31 mouse cellular contexts compared by ENCODE assay signal in the genomic region with DNA sequence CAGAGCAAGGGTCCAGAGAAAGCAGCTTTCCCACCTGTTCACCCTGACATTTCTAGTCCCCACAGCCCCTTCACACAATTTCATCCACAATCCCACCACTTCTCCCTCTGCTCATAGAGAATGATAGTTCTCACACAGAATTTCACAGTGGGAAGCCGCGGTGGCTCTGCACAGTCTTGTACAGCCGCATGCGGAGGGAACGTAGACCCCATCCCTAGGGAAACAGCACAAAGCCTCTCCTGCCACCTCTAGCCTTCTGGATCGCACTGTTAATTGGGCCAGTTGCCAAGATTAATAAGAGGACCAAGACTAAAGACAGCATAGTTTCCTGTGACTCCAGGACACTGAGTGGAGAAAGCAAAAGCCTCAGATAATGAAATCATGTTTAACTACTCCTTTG. TPM values are rescaled to one million over a fixed set of nuclear protein-coding genes. Genes with fewer than 3 reads are reported as not detected.
DNase-seq lines count a peak whose midpoint lies in the region; ATAC-seq lines count a peak whose summit lies in the region.
"Had no signal": no experiment of that assay in that cellular context is flagged by ENCODE, and none has a peak within 500 bp of the region (broad histone marks: within the 10 kb centered on the region; RNA-seq: fewer than 3 reads in every experiment).

No protein-coding gene starts in this region.

- no peak overlapping the region for H3K4me3 ChIP-seq in embryonic facial prominence, embryonic 14.5 days (ENCODE audit: low read depth, low read length)
- no peak overlapping the region for H3K4me3 ChIP-seq in embryonic facial prominence, embryonic 10.5 days
- no peak overlapping the region for H3K4me3 ChIP-seq in hindbrain, embryonic 16.5 days (ENCODE audit: low read length)
- H3K4me3 ChIP-seq in hindbrain, embryonic 12.5 days: no peak overlapping the region
- no peak overlapping the region for H3K4me3 ChIP-seq in midbrain, embryonic 14.5 days (replicated peaks; ENCODE audit: low read depth, low read length)
- no peak overlapping the region for H3K4me3 ChIP-seq in midbrain, embryonic 16.5 days (ENCODE audit: low read depth, low read length)
- H3K4me3 ChIP-seq in neural tube, embryonic 15.5 days (replicated peaks): no peak overlapping the region
- H3K4me3 ChIP-seq: heart, embryonic 10.5 days; heart, embryonic 15.5 days; intestine, embryonic 15.5 days; myocyte had no signal

- no peak for ATAC-seq in embryonic facial prominence, embryonic 14.5 days (ENCODE audit: low read depth)
- peak; percentile 58; the same call in 1 of the 2 replicates for ATAC-seq in hindbrain, embryonic 16.5 days
- no peak for ATAC-seq in hindbrain, embryonic 12.5 days (ENCODE audit: low FRiP score)
- no peak for ATAC-seq in midbrain, embryonic 14.5 days (ENCODE audit: low FRiP score, low TSS enrichment)
- ATAC-seq in midbrain, embryonic 16.5 days: no peak
- ATAC-seq in neural tube, embryonic 15.5 days (ENCODE audit: low FRiP score): no peak
- no peak for ATAC-seq in granulocyte monocyte progenitor cell, adult 5-6 weeks (replicated peaks; ENCODE audit: poor library complexity, severe bottlenecking)
- ATAC-seq: intestine, embryonic 15.5 days had no signal

- H3K27me3 ChIP-seq in embryonic facial prominence, embryonic 14.5 days (replicated peaks; ENCODE audit: control insufficient read depth, insufficient read depth, low read length): no peaks in the 10 kb centered on the region
- no peaks in the 10 kb centered on the region for H3K27me3 ChIP-seq in embryonic facial prominence, embryonic 10.5 days (replicated peaks; ENCODE audit: low read depth, poor library complexity, severe bottlenecking)
- H3K27me3 ChIP-seq in hindbrain, embryonic 16.5 days (replicated peaks; ENCODE audit: control insufficient read depth, insufficient read depth, low read length): no peaks in the 10 kb centered on the region
- no peaks in the 10 kb centered on the region for H3K27me3 ChIP-seq in hindbrain, embryonic 12.5 days
- H3K27me3 ChIP-seq in midbrain, embryonic 14.5 days (ENCODE audit: control insufficient read depth, insufficient read depth, low read length): no peaks in the 10 kb centered on the region
- H3K27me3 ChIP-seq in midbrain, embryonic 16.5 days (ENCODE audit: control insufficient read depth, insufficient read depth, low read depth, low read length): no peaks in the 10 kb centered on the region
- H3K27me3 ChIP-seq in neural tube, embryonic 15.5 days (replicated peaks): no peaks in the 10 kb centered on the region
- H3K27me3 ChIP-seq: CH12.LX; heart, embryonic 15.5 days; intestine, embryonic 15.5 days had no signal

- H3K9me3 ChIP-seq in embryonic facial prominence, embryonic 14.5 days (ENCODE audit: control insufficient read depth, low read length): no peaks in the 10 kb centered on the region
- H3K9me3 ChIP-seq in embryonic facial prominence, embryonic 10.5 days: no peaks in the 10 kb centered on the region
- no peaks in the 10 kb centered on the region for H3K9me3 ChIP-seq in hindbrain, embryonic 16.5 days (ENCODE audit: control insufficient read depth, low read length)
- H3K9me3 ChIP-seq in hindbrain, embryonic 12.5 days (replicated peaks): no peaks in the 10 kb centered on the region
- no peaks in the 10 kb centered on the region for H3K9me3 ChIP-seq in midbrain, embryonic 14.5 days (ENCODE audit: control insufficient read depth, low read length)
- no peaks in the 10 kb centered on the region for H3K9me3 ChIP-seq in midbrain, embryonic 16.5 days (replicated peaks; ENCODE audit: control insufficient read depth, low read length, poor library complexity, severe bottlenecking)
- no peaks in the 10 kb centered on the region for H3K9me3 ChIP-seq in neural tube, embryonic 15.5 days (replicated peaks)
- H3K9me3 ChIP-seq: heart, embryonic 10.5 days; heart, embryonic 15.5 days; intestine, embryonic 15.5 days had no signal

- H3K27ac ChIP-seq in embryonic facial prominence, embryonic 14.5 days (replicated peaks; ENCODE audit: low read depth, low read length): no peak overlapping the region
- H3K27ac ChIP-seq in embryonic facial prominence, embryonic 10.5 days (replicated peaks): no peak overlapping the region
- H3K27ac ChIP-seq in hindbrain, embryonic 16.5 days (ENCODE audit: low read depth, low read length): no peak overlapping the region
- H3K27ac ChIP-seq in hindbrain, embryonic 12.5 days: no peak overlapping the region
- H3K27ac ChIP-seq in midbrain, embryonic 14.5 days (replicated peaks; ENCODE audit: low read depth, low read length): no peak overlapping the region
- no peak overlapping the region for H3K27ac ChIP-seq in midbrain, embryonic 16.5 days (ENCODE audit: low read length)
- 0 out of 2 replicates have a peak overlapping the region, but pooled peaks have one; percentile 28 for H3K27ac ChIP-seq in neural tube, embryonic 15.5 days (replicated peaks)
- H3K27ac ChIP-seq: heart, embryonic 10.5 days; heart, embryonic 15.5 days; intestine, embryonic 15.5 days; liver, embryonic 14.5 days; stomach, postnatal 0 days had no signal

- DNase-seq in embryonic facial prominence, embryonic 14.5 days (ENCODE audit: low spot score): peak; percentile 32
- no peak for DNase-seq in embryonic facial prominence, embryonic 10.5 days (ENCODE audit: low spot score)
- peak; percentile 56 for DNase-seq in midbrain, embryonic 14.5 days
- DNase-seq: adrenal gland, adult 8-10 months; cerebellum, adult 8-10 months; cerebellum, postnatal 25 days; gastrocnemius, postnatal 14 days; heart, adult 11 months; kidney, adult 8-10 months; kidney, postnatal 10 days; layer of hippocampus, adult 9-11 months; liver; lung, embryonic 14.5 days; lung, postnatal 14 days; right cerebral cortex, postnatal 4 days; thymus, adult 18-20 months; thymus, postnatal 25 days had no signal

- H3K36me3 ChIP-seq in embryonic facial prominence, embryonic 14.5 days (ENCODE audit: control insufficient read depth, insufficient read depth, low read length): peaks cover 64% of the 10 kb centered on the region
- peaks cover 78% of the 10 kb centered on the region for H3K36me3 ChIP-seq in embryonic facial prominence, embryonic 10.5 days (replicated peaks)
- peaks cover 11% of the 10 kb centered on the region for H3K36me3 ChIP-seq in hindbrain, embryonic 16.5 days (ENCODE audit: control insufficient read depth, insufficient read depth, low read length)
- peaks cover 37% of the 10 kb centered on the region for H3K36me3 ChIP-seq in hindbrain, embryonic 12.5 days
- H3K36me3 ChIP-seq in midbrain, embryonic 14.5 days (ENCODE audit: control insufficient read depth, insufficient read depth, low read length): peaks cover 53% of the 10 kb centered on the region
- peaks cover 7% of the 10 kb centered on the region for H3K36me3 ChIP-seq in midbrain, embryonic 16.5 days (ENCODE audit: control insufficient read depth, insufficient read depth, low read length)
- peaks cover 41% of the 10 kb centered on the region for H3K36me3 ChIP-seq in neural tube, embryonic 15.5 days

- no peaks in the 10 kb centered on the region for H3K4me1 ChIP-seq in embryonic facial prominence, embryonic 14.5 days (ENCODE audit: control insufficient read depth, insufficient read depth, low read length)
- peaks cover 17% of the 10 kb centered on the region for H3K4me1 ChIP-seq in embryonic facial prominence, embryonic 10.5 days
- H3K4me1 ChIP-seq in hindbrain, embryonic 16.5 days (ENCODE audit: control insufficient read depth, insufficient read depth, low read depth, low read length): no peaks in the 10 kb centered on the region; the same call in 1 of the 2 replicates
- H3K4me1 ChIP-seq in hindbrain, embryonic 12.5 days: peaks cover 14% of the 10 kb centered on the region
- H3K4me1 ChIP-seq in midbrain, embryonic 14.5 days (ENCODE audit: control insufficient read depth, insufficient read depth, low read length): 0 out of 2 replicates have a peak, but pooled peaks cover 4% of the 10 kb centered on the region
- H3K4me1 ChIP-seq in midbrain, embryonic 16.5 days (ENCODE audit: control insufficient read depth, insufficient read depth, low read length): no peaks in the 10 kb centered on the region
- H3K4me1 ChIP-seq in neural tube, embryonic 15.5 days: peaks cover 5% of the 10 kb centered on the region
- H3K4me1 ChIP-seq: heart, embryonic 10.5 days; heart, embryonic 15.5 days; intestine, embryonic 15.5 days had no signal

- 75% methylated on average over 6 of the region's 6 CpGs for WGBS in embryonic facial prominence, embryonic 14.5 days
- 78% methylated on average over 6 of the region's 6 CpGs for WGBS in embryonic facial prominence, embryonic 10.5 days
- 25% methylated on average over 6 of the region's 6 CpGs for WGBS in hindbrain, embryonic 16.5 days
- WGBS in hindbrain, embryonic 12.5 days: 41% methylated on average over 6 of the region's 6 CpGs
- 34% methylated on average over 6 of the region's 6 CpGs for WGBS in midbrain, embryonic 14.5 days
- WGBS in midbrain, embryonic 16.5 days: 28% methylated on average over 6 of the region's 6 CpGs
- WGBS in neural tube, embryonic 15.5 days: 27% methylated on average over 6 of the region's 6 CpGs

- H3K9ac ChIP-seq in embryonic facial prominence, embryonic 14.5 days (ENCODE audit: low read depth, low read length): no peak overlapping the region
- H3K9ac ChIP-seq in hindbrain, embryonic 16.5 days (ENCODE audit: low read depth, low read length): no peak overlapping the region
- H3K9ac ChIP-seq in hindbrain, embryonic 12.5 days: no peak overlapping the region
- H3K9ac ChIP-seq in midbrain, embryonic 14.5 days (replicated peaks; ENCODE audit: low read length): no peak overlapping the region
- no peak overlapping the region for H3K9ac ChIP-seq in midbrain, embryonic 16.5 days (ENCODE audit: low read depth, low read length)
- H3K9ac ChIP-seq in neural tube, embryonic 15.5 days (replicated peaks): no peak overlapping the region
- H3K9ac ChIP-seq: heart, embryonic 15.5 days; intestine, embryonic 15.5 days; liver, embryonic 14.5 days; lung, embryonic 14.5 days had no signal

- H3K4me2 ChIP-seq in embryonic facial prominence, embryonic 14.5 days (ENCODE audit: low read depth, low read length): no peak overlapping the region
- no peak overlapping the region for H3K4me2 ChIP-seq in hindbrain, embryonic 16.5 days (ENCODE audit: low read length)
- no peak overlapping the region for H3K4me2 ChIP-seq in hindbrain, embryonic 12.5 days (replicated peaks)
- no peak overlapping the region for H3K4me2 ChIP-seq in midbrain, embryonic 14.5 days (ENCODE audit: low read length)
- no peak overlapping the region for H3K4me2 ChIP-seq in midbrain, embryonic 16.5 days (ENCODE audit: low read length)
- H3K4me2 ChIP-seq in neural tube, embryonic 15.5 days: no peak overlapping the region
- H3K4me2 ChIP-seq: heart, embryonic 15.5 days; intestine, embryonic 15.5 days; lung, embryonic 14.5 days had no signal

RNA-seq across cellular contexts. Expression of a gene that starts 45.0 kb away (rescaled TPM):
- polyA plus RNA-seq in embryonic facial prominence, embryonic 14.5 days (2014; fragmentation: Nextera tagmentation; extraction: Ambion mirVana): 0.15 and 0.30 TPM in 2 replicates
- 0.19 and 0.57 TPM in 2 replicates for polyA plus RNA-seq in embryonic facial prominence, embryonic 10.5 days (2016; fragmentation: Nextera tagmentation; extraction: Ambion mirVana)
- 1.5 and 2.0 TPM in 2 replicates for polyA plus RNA-seq in hindbrain, embryonic 16.5 days (2015; fragmentation: Nextera tagmentation; extraction: Ambion mirVana)
- 1.7 and 2.1 TPM in 2 replicates for polyA plus RNA-seq in hindbrain, embryonic 12.5 days (2016; fragmentation: Nextera tagmentation; extraction: Ambion mirVana)
- 1.3 and 2.7 TPM in 2 replicates for polyA plus RNA-seq in midbrain, embryonic 14.5 days (2014; fragmentation: Nextera tagmentation; extraction: Ambion mirVana)
- 1.1 and 1.2 TPM in 2 replicates for polyA plus RNA-seq in midbrain, embryonic 16.5 days (2015; fragmentation: Nextera tagmentation; extraction: Ambion mirVana)
- polyA plus RNA-seq in neural tube, embryonic 15.5 days (2015; fragmentation: Nextera tagmentation; extraction: Ambion mirVana): 2.9 and 4.2 TPM in 2 replicates
- total RNA-seq in granulocyte monocyte progenitor cell, adult 5-6 weeks (2014; fragmentation: Nextera tagmentation): not detected in 2 replicates
- not detected in 2 replicates for total RNA-seq in granulocyte monocyte progenitor cell, adult 5-6 weeks (2017)
- total RNA-seq: heart, postnatal 25 days had no signal
- polyA plus RNA-seq: spleen, adult 2 months had no signal

RNA-seq across cellular contexts. Expression of a gene that starts 57.8 kb away (rescaled TPM):
- 40.5 and 43.1 TPM in 2 replicates for polyA plus RNA-seq in embryonic facial prominence, embryonic 14.5 days (2014; fragmentation: Nextera tagmentation; extraction: Ambion mirVana)
- 68.1 and 68.7 TPM in 2 replicates for polyA plus RNA-seq in embryonic facial prominence, embryonic 10.5 days (2016; fragmentation: Nextera tagmentation; extraction: Ambion mirVana)
- 68.1 and 74.8 TPM in 2 replicates for polyA plus RNA-seq in hindbrain, embryonic 16.5 days (2015; fragmentation: Nextera tagmentation; extraction: Ambion mirVana)
- polyA plus RNA-seq in hindbrain, embryonic 12.5 days (2016; fragmentation: Nextera tagmentation; extraction: Ambion mirVana): 77.5 and 79.6 TPM in 2 replicates
- polyA plus RNA-seq in midbrain, embryonic 14.5 days (2014; fragmentation: Nextera tagmentation; extraction: Ambion mirVana): 49.3 and 64.0 TPM in 2 replicates
- 63.3 and 68.6 TPM in 2 replicates for polyA plus RNA-seq in midbrain, embryonic 16.5 days (2015; fragmentation: Nextera tagmentation; extraction: Ambion mirVana)
- polyA plus RNA-seq in neural tube, embryonic 15.5 days (2015; fragmentation: Nextera tagmentation; extraction: Ambion mirVana): 61.9 and 62.2 TPM in 2 replicates
- 35.6 and 45.1 TPM in 2 replicates for total RNA-seq in granulocyte monocyte progenitor cell, adult 5-6 weeks (2014; fragmentation: Nextera tagmentation)
- 48.0 and 73.3 TPM in 2 replicates for total RNA-seq in granulocyte monocyte progenitor cell, adult 5-6 weeks (2017)
